Mouse (Mus musculus) embryonic fibroblast, embryonic 13.5 days (primary cell): Measurements from ENCODE around the gene Gm20388.

Experiments
- CTCF ChIP-seq: IDR thresholded peaks from 2 replicates; pipeline ENCODE4 v1.5.1; 2011; ENCODE audit warnings: mild to moderate bottlenecking, control low read depth, low read length, moderate library complexity, borderline replicate concordance; ENCODE audit not compliant: insufficient read depth
- POLR2A ChIP-seq: IDR thresholded peaks from 2 replicates; pipeline ENCODE4 v1.6.1; 2011; ENCODE audit warnings: low read depth, mild to moderate bottlenecking, control low read depth, low read length, moderate library complexity

DNA sequence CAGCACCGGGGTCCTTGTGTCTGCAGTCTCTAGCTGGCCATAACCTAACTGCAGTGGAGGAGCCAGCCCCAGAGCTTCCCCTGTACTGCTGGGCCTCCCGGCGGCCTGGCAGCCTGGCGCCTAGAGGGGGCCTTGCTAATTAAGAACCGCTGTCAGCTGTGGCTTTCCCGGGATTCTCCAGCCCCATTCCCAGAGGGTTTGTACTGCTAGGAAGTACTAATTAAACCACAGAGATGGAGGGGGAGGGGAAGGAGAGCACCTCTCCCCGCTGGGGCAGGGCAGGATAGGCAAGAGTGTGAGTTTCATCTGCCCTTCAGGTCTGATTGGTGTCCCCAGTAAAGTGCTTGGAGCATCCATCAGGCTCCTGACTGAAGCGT, 652.7 kb downstream of the Gm20388 start:
- TF ChIP-seq CTCF, result no peak
- TF ChIP-seq POLR2A, result no peak
